Mouse (Mus musculus) myocyte (in vitro differentiated cells): Measurements from ENCODE around the gene Cenpk. TPM values are rescaled to one million over a fixed set of nuclear protein-coding genes. Genes with fewer than 3 reads are reported as not detected.

Experiments
- H3K27me3 ChIP-seq: one replicate; pipeline ENCODE4 v1.6.1; 2011; ENCODE audit not compliant: control insufficient read depth, insufficient read depth, insufficient read length
- H3K36me3 ChIP-seq: one replicate; pipeline ENCODE4 v1.6.1; 2011; ENCODE audit not compliant: control insufficient read depth, insufficient read depth
- H3K4me2 ChIP-seq: one replicate; pipeline ENCODE4 v1.6.1; 2011; ENCODE audit warnings: low read depth, control low read depth
- H3K4me3 ChIP-seq: one replicate; pipeline ENCODE4 v1.5.1; 2011; ENCODE audit warnings: mild to moderate bottlenecking, control low read depth, moderate library complexity
- H3K79me2 ChIP-seq: one replicate; pipeline ENCODE4 v1.6.1; 2011; ENCODE audit not compliant: control insufficient read depth, insufficient read depth
- H3ac ChIP-seq: one replicate; pipeline ENCODE4 v1.6.1; 2011; ENCODE audit not compliant: control insufficient read depth, insufficient read length
- CEBPB ChIP-seq: IDR thresholded peaks from 2 replicates; pipeline ENCODE4 v1.6.1; 2011; ENCODE audit warnings: mild to moderate bottlenecking, moderate library complexity; ENCODE audit not compliant: poor library complexity, insufficient read depth, severe bottlenecking
- E2F4 ChIP-seq: IDR thresholded peaks from one replicate; pipeline ENCODE4 v1.6.1; 2011; ENCODE audit warnings: mild to moderate bottlenecking, control low read depth, moderate library complexity; ENCODE audit not compliant: insufficient read depth
- MAX ChIP-seq: IDR thresholded peaks from one replicate; pipeline ENCODE4 v1.6.1; 2011; ENCODE audit warnings: low read depth, mild to moderate bottlenecking, control low read depth
- MYOD1 ChIP-seq, 3 experiments: IDR thresholded peaks; one replicate each; pipeline ENCODE4 v1.6.1; 2011; ENCODE audit warnings: control low read depth in 2 of 3, low read depth in 2 of 3, mild to moderate bottlenecking in 2 of 3, moderate library complexity in 1 of 3; ENCODE audit not compliant: insufficient read length in 2 of 3, control insufficient read depth in 1 of 3
- MYOG ChIP-seq, 3 experiments: IDR thresholded peaks; one replicate each; pipeline ENCODE4 v1.6.1; 2011; ENCODE audit warnings: control low read depth in 2 of 3, low read depth in 2 of 3, mild to moderate bottlenecking in 2 of 3; ENCODE audit not compliant: insufficient read length in 2 of 3, control insufficient read depth in 1 of 3, insufficient read depth in 1 of 3
- POLR2A ChIP-seq: IDR thresholded peaks from one replicate; pipeline ENCODE4 v1.6.1; 2011; ENCODE audit warnings: low read depth, mild to moderate bottlenecking, control low read depth, moderate library complexity; ENCODE audit not compliant: insufficient read length
- POLR2AphosphoS2 ChIP-seq: IDR thresholded peaks from one replicate; pipeline ENCODE4 v1.6.1; 2011; ENCODE audit warnings: low read depth, control low read depth; ENCODE audit not compliant: insufficient read length
- REST ChIP-seq: IDR thresholded peaks from one replicate; pipeline ENCODE4 v1.6.1; 2011; ENCODE audit warnings: mild to moderate bottlenecking, control low read depth, moderate library complexity; ENCODE audit not compliant: insufficient read depth, insufficient read length
- SRF ChIP-seq: IDR thresholded peaks from one replicate; pipeline ENCODE4 v1.6.1; 2011; ENCODE audit warnings: low read depth; ENCODE audit not compliant: control insufficient read depth, insufficient read length
- TCF12 ChIP-seq: IDR thresholded peaks from one replicate; pipeline ENCODE4 v1.6.1; 2011; ENCODE audit warnings: mild to moderate bottlenecking, control low read depth; ENCODE audit not compliant: poor library complexity, insufficient read depth, severe bottlenecking
- TCF3 ChIP-seq: IDR thresholded peaks from one replicate; pipeline ENCODE4 v1.6.1; 2011; ENCODE audit warnings: low read depth, control low read depth; ENCODE audit not compliant: insufficient read length
- USF1 ChIP-seq: IDR thresholded peaks from one replicate; pipeline ENCODE4 v1.6.1; 2011; ENCODE audit warnings: low read depth, mild to moderate bottlenecking, control low read depth, moderate library complexity
- polyA plus RNA-seq: library from polyadenylated mRNA; unstranded; fragments of >200 nt; fragmentation: generic; extraction: Trizol; gene quantifications from one replicate; pipeline ENCODE4 v1.2.1, GENCODE M21; 2012; ENCODE audit warnings: missing spikeins

Gene Cenpk
- polyA plus RNA-seq, 1 experiment, result 4.0 TPM

DNA sequence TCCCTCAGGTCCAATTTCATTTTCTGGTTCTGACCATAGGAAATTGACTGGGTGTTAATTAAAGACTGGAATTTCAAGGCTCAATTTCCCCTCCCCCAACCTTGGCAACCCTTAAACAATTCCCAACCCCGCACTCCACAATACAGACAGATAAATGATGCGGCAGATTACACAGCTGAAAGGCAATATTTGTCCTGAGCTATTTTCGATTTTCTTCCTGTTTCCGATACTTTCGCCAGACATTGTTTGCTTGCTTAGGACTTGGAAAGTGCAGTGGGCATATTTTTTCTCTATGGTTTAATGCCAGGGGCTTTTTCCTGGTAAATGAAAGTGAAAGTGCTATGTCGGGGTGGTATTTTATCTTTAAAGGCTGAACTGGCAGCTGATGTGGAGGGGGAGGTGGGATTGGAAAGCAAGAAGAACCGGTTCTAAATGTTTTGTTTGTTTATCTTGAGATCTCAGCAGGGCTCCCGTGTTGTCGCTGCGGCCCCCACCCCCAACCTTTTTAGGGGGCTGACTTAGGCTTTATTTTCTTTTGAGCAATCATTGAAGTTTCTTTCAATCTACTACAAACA is 57.4 kb downstream of the Cenpk start:
- Histone ChIP-seq H3ac (no peak overlapping the region), H3K79me2 (peaks cover 30% of the 10 kb centered on the region), H3K4me2 (peak overlapping the region; percentile 68), H3K36me3 (no peaks in the 10 kb centered on the region), H3K27me3 (no peaks in the 10 kb centered on the region), H3K4me3 (peak overlapping the region; percentile 56)
- TF ChIP-seq USF1, result no peak
- no peak for TF ChIP-seq REST
- no peak for TF ChIP-seq TCF3
- no peak for TF ChIP-seq MYOD1 (IDR thresholded peaks at IDR 0.05; ENCODE audit: control insufficient read depth in 1 of 3, insufficient read length in 2 of 3, low read depth in 2 of 3)
- no peak for TF ChIP-seq POLR2A
- TF ChIP-seq CEBPB, result no peak
- no peak for TF ChIP-seq E2F4
- no peak for TF ChIP-seq SRF
- no peak for TF ChIP-seq POLR2AphosphoS2
- no peak for TF ChIP-seq MYOG (IDR thresholded peaks at IDR 0.05; ENCODE audit: control insufficient read depth in 1 of 3, insufficient read depth in 1 of 3, insufficient read length in 2 of 3, low read depth in 2 of 3)
- no peak for TF ChIP-seq TCF12
- no peak for TF ChIP-seq MAX

DNA sequence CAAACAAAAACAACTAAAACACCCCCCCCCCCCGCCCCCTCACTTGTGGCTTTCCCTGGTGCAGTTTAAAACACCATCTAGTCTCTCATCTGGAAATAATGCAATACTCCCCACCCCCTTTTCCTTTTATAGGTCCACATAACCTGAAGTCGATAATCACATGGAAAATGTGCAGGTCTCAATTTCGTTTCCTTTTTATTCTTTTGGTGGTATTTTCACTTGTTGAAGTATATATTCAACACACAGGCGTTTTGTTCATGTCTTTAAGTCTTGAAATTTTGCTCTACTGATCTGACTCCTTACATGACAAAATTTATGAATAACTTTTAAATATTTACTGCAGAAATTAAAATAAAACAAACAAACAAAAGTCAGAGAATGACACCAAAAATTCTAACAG is 57.9 kb downstream of the Cenpk start:
- Histone ChIP-seq H3K27me3 (no peaks in the 10 kb centered on the region), H3K79me2 (peaks cover 35% of the 10 kb centered on the region), H3K36me3 (no peaks in the 10 kb centered on the region), H3K4me3 (peak overlapping the region; percentile 56), H3K4me2 (peak overlapping the region; percentile 68), H3ac (no peak overlapping the region)
- TF ChIP-seq CEBPB, result no peak
- TF ChIP-seq MAX, result no peak
- no peak for TF ChIP-seq USF1
- no peak for TF ChIP-seq SRF
- no peak for TF ChIP-seq POLR2A
- TF ChIP-seq MYOD1 (IDR thresholded peaks at IDR 0.05; ENCODE audit: control insufficient read depth in 1 of 3, insufficient read length in 2 of 3, low read depth in 2 of 3), result no peak
- TF ChIP-seq MYOG (IDR thresholded peaks at IDR 0.05; ENCODE audit: control insufficient read depth in 1 of 3, insufficient read depth in 1 of 3, insufficient read length in 2 of 3, low read depth in 2 of 3), result no peak
- no peak for TF ChIP-seq TCF3
- no peak for TF ChIP-seq REST
- no peak for TF ChIP-seq E2F4
- TF ChIP-seq TCF12, result no peak
- no peak for TF ChIP-seq POLR2AphosphoS2

DNA sequence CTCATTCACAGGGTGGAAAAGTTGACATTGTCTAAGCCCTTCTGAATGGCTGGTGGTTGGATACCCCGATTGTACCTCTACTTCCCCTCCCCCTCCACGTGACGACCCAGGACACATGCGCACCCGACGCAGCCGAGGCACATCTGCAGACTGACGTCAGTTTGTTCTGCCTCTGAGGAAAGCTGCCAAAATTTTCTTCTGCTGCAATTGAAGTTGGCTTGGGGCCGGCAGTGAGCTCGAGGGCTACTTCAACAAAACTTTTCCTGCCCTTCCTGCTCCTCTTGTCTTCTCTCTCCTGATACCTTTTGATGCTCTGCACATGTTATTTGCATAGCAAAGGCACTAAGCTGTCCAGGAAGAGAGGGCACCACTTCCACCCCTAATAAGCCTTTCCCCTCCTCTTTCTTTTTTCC is 58.5 kb downstream of the Cenpk start:
- Histone ChIP-seq H3ac (no peak overlapping the region), H3K4me3 (peak overlapping the region; percentile 56), H3K36me3 (no peaks in the 10 kb centered on the region), H3K4me2 (peak overlapping the region; percentile 68), H3K79me2 (peaks cover 41% of the 10 kb centered on the region), H3K27me3 (no peaks in the 10 kb centered on the region)
- no peak for TF ChIP-seq SRF
- TF ChIP-seq POLR2AphosphoS2, result peak; percentile 69
- 0 out of 2 replicates have a peak, but pooled peaks have one; percentile 21 for TF ChIP-seq CEBPB
- TF ChIP-seq POLR2A, result peak; percentile 68
- peak; percentile 24 for TF ChIP-seq TCF12
- peak; percentile 92 for TF ChIP-seq USF1
- no peak for TF ChIP-seq MAX
- TF ChIP-seq E2F4, result no peak
- no peak for TF ChIP-seq REST
- TF ChIP-seq TCF3, result no peak
- TF ChIP-seq MYOD1 (IDR thresholded peaks at IDR 0.05; ENCODE audit: control insufficient read depth in 1 of 3, insufficient read length in 2 of 3, low read depth in 2 of 3), result peak in 2 of 3 experiments; percentile 68 to 75
- peak in 1 of 3 experiments; percentile 77 for TF ChIP-seq MYOG (IDR thresholded peaks at IDR 0.05; ENCODE audit: control insufficient read depth in 1 of 3, insufficient read depth in 1 of 3, insufficient read length in 2 of 3, low read depth in 2 of 3)

DNA sequence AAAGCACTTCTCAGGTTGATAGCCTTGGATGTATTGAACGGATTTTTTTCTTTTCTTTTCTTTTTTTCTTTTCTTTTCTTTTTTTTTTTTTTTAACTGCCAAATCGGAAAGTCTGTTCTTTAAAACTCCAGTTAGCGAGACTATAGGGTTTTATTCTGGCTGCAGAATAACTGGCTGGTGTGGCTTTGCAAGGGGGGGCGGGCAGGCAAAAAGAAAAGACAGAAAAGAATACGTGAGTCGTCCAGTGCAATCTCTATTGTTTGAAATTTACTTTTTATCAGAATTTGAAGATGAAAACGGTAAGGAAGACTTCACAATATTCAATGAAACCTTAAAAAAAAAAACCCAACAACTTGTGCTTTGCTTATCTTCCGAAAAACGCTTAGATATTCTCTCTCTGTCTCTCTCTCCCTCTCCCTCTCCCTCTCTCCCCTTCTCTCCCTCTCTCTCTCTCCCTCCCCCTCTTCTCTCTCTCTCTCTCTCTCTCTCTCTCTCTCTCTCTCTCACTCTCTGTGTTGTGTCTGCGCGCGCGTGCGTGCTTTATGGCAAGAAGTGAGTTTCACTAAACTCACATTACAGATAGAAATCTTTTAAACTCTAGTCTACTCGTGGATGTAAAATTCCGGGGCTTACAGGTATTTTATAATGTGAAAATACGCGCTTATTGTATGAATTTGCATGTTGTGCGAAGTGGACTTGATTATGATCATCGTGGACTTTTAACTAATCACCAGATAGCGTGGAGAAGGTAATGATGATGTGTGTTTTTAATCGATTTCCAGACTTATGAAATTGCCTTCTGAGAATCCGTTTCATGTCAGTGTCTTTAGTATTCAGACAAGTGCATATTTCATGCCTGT is 59.2 kb downstream of the Cenpk start, which contains the start of gene Adamts6:
Gene Adamts6 (plus strand): TSS at position 470 of the 860 bp plus-strand sequence.
- Histone ChIP-seq H3K79me2 (peaks cover 48% of the 10 kb centered on the region), H3K27me3 (no peaks in the 10 kb centered on the region), H3K4me3 (peak within 1 kb of the TSS; percentile 56), H3K4me2 (peak within 1 kb of the TSS; percentile 68), H3K36me3 (no peaks in the 10 kb centered on the region), H3ac (no peak within 1 kb of the TSS)
- TF ChIP-seq MYOD1 (IDR thresholded peaks at IDR 0.05; ENCODE audit: control insufficient read depth in 1 of 3, insufficient read length in 2 of 3, low read depth in 2 of 3) (no peak), REST (no peak), SRF (no peak), CEBPB (no peak), TCF3 (no peak), POLR2AphosphoS2 (no peak)
